Mouse (Mus musculus) testis, adult 2 months (tissue): Measurements from ENCODE around the gene Il18r1.

Source experiments
- CTCF ChIP-seq: fragments of 200-500 bp; IDR thresholded peaks from 2 replicates; pipeline ENCODE4 v1.5.1; 2012; ENCODE audit warnings: low read depth, mild to moderate bottlenecking, inconsistent platforms, low read length, moderate library complexity; ENCODE audit not compliant: control insufficient read depth, insufficient read depth, insufficient replicate concordance
- POLR2A ChIP-seq: fragments of 200-500 bp; IDR thresholded peaks from 2 replicates; pipeline ENCODE4 v1.6.1; 2012; ENCODE audit warnings: low read depth, mild to moderate bottlenecking, inconsistent platforms, low read length, moderate library complexity; ENCODE audit not compliant: control insufficient read depth

GRCm38 (mm10) chr1:40427901-40428300, 37.5 kb upstream of the Il18r1 start:
- no peak for TF ChIP-seq CTCF
- no peak for TF ChIP-seq POLR2A
